Mouse (Mus musculus): ENCODE data around the gene Gm3336. TPM values are rescaled to one million over a fixed set of nuclear protein-coding genes. Genes with fewer than 3 reads are reported as not detected.

Gm3336 gene
- total RNA-seq, 2 experiments from 2014 or later: not detected

DNA sequence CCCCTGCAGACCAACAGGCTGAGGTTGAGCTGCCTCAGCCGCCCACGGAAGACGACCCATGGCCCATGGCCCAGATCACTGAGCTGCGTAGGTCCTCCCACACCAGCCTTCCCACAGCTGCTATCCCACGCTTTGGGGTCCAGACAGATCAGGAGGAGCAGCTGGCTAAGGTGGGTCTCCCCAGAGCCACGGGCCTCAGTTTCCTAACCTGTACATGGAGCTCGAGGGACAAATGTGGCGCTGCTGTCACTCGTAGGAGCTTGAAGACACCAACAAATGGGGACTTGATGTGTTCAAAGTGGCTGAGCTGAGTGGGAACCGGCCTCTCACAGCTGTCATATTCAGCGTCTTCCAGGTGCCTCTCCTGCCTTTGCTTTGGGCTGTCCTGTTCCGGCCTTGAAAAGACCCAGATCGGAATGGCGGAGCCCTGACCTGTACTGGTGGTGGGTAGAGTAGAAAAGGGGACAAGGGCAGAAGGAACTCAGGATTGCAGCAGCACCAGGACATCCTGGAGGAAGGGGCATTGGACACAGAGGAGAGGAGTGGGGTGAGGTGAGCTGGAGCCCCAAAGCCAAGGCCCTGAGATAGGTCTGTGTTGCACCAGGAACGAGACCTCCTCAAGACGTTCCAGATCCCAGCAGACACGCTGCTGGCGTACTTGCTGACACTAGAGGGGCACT lies 29.0 kb downstream of the Gm3336 start:
- no peak for DNase-seq

DNA sequence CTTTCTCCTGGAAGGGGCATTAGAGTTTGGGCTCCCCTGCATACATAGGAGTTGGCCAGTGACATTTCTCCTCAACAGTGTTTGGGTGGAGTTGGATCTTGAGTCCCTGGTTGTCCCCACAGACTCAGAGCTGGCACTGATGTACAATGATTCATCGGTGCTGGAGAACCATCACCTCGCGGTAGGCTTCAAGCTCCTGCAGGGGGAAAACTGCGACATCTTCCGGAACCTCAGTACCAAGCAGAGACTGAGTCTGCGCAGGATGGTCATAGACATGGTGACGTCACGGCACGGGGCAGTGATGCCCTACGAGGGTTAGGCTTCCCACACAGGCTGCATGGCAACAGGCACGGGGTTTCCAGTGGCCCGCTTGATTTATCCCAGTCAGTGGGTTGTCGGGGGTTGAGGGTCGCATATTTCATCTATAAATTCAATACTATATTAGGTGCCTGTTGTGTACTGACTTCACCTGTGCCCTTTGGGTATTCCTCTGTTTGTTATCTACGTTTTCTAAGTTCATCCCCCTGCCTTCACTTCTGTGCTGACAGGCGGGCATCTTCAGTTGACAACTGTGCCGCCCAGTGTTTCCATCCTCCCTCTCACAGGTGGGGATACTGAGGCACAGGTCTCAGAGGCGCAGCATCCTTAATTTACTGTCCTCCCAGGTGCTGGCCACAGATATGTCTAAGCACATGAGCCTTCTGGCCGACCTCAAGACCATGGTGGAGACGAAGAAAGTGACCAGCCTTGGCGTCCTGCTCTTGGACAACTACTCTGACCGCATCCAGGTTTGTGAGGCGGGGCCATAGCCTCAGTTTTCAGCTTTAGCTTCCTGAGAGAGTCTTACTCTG lies 30.1 kb downstream of the Gm3336 start:
- DNase-seq: no peak

DNA sequence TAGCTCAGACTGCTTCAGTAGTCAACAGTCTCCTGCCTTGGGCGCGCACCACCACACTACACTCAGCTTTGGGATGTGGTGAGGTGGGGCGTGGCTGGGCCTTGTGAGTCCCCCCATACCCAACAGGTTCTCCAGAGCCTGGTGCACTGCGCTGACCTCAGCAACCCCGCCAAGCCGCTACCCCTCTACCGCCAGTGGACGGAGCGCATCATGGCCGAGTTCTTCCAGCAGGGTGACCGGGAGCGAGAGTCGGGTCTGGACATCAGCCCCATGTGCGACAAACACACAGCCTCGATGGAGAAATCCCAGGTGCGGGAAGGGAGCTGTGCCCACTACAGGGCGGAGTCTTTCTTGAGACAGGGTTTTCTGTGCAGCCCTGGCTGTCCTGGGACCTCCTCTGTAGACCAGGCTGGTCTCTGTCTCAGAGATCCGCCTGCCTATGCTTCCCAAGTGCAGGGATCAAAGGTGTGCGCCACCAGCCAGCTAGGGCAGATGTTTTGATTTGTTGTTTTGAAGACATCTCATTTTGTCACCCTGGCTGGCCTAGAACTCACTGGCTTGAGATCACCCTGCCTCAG lies 30.8 kb downstream of the Gm3336 start:
- DNase-seq: no peak

DNA sequence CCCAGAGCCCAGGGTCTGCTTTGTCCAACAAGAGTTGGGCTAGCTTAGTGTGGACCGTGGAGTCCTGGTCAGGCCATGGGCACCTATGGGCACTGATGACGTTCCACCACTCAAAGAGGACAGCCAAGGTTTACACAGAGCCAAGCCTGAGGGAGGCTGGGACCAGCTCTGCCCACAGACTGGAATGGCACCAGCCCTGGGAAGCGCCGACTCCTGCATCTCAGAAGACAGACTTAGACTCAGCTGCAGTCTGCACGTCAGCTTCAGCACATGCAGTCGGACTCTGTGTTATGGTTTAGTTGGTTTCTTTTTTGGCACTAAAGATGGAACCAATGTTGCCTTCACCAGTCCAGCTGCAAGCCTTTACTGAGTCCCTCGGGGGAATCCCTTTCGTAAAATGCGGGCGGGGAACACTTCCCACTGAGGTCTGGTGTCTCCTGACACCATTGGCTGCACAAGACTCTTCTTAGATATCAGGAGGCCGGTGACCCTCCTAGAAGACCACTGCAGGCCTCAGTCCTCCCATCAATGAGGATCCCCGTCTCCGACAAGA lies 31.9 kb downstream of the Gm3336 start:
- no peak for DNase-seq

DNA sequence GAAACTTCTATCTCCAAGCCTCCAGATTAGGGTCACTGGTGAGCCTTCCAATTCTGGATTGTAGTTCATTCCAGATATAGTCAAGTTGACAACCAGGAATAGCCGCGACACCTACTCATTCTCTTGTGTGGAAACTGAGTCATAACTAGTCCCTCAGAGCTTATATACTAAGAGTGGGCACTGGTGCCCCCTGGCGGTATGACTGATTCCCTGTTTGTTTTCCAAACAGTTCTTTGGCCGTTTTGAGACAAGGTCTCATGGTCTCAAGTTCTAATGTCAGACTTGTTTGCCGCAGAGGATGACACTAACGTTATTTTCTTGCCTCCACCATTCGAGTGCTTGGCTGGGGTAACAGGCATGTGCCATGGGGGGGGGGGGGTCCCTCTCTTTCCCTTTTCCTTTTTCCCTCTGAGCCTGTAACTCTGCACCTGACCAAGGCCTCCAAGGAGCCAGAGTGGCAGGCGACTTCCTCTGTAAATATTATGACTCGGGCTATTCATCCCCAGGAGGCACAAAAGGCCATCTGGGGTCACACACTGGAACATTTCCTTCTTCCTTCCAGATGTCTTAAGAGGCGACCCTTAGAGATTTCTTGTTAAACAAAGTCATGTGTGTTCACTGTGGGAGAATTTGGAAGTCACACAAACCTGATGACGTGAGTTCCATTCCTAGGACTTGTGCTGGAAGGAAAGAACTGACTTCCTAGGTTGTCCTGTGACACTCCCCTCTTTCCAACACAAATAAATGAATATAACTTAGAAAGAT lies 33.8 kb downstream of the Gm3336 start:
- peak; percentile 83 to 89 for DNase-seq

DNA sequence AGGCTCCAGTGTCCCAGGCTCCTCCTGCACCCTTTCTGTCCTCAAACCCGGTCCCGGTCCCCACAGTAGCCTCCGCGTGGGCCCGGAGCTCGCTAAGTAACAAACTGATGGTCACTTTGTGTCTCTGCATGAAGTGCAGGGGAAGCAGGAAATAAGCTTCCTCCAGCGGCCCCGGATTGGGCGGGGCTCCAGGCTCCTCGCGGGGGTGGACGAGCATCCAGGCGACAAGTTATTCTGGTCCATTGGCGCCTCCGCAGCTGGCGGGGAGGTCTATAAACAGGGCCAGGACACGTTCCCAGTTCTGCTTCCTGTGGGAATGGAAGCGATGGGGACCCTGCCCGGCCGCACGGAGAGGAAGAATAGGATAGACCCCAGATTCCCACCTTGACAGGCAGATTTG lies 34.8 kb downstream of the Gm3336 start:
- peak; percentile 83 to 88 for DNase-seq

DNA sequence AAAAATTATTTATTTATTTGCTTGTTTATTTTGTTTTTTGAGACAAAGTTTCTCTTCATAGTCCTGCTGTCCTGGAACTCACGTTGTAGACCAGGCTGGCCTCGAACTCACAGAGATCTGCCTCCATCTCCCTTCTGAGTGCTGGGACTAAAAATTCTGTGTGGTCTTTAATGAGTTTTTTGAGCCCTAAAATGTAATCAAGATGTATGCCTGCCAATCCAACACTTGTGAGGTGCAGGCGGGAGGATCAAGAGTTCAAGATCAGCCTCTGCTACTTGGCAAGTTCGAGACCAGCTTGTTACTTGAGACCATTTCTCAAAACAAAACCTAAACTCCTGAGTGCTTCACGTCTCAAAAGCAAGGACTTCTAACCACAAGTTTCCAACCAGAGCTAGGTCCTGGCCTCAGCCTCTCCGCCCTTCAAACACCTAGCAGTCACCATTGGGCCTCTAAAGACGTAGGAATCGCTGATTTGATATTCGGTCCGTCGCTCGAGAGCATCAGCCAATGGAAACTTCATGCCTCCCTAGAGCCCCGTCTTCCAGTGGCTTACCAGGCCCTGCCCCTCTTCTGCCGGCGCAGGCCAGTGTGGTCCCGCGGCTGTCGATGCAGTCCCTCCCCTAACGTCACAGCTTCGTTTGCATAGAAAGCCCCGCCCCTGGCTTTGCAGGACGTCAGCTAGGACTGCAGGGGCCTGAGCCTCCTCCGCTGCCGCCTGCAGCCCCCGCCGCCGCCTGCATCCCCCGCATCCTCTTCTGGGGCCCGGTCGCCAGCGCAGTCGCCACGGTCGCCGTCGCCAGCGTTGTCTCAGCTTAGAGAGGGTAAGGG lies 35.9 kb downstream of the Gm3336 start, which contains the start of gene Rab3a:
TSS of gene Rab3a (plus strand) at position 637 of the 828 bp plus-strand sequence.
- peak; percentile 97 to 98 for DNase-seq

DNA sequence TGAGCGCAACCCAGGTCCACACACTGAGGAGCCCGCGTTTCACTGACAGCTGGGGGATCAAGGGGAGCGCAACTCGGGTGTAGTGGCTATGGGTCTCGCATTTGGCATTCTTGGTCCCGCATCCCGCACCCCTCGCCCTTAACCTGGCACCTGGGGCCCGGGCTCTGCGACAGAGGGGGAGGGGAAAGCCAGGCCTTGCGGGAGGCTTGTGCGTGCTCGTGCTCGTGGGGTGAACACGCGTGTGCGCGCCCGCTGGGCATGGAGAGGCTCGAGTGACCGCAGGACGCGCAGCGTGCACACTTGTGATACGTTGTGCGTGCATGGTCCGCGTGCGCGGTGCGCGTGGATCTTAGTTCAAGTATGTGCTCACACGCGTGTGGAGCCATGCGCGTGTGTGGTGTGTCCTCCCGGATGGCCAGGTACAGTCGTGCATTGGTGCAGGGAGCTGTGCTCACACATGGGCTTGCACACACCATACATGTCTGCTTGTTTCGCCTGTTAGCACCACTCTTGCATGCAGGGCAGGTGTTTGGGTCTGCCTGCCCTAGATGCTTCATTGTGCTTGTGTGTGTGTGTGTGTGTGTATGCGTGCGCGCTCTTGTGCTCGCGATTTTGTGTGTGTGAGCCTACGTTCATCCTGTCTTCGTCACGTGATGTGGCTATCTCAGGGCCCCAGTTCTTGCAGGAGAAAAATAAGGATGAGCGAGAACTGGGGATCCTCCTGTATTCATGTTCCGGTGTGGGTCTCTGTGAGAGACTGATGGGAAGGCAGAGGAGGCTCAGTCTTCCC lies 36.7 kb downstream of the Gm3336 start:
- peak; percentile 68 to 81 for DNase-seq

DNA sequence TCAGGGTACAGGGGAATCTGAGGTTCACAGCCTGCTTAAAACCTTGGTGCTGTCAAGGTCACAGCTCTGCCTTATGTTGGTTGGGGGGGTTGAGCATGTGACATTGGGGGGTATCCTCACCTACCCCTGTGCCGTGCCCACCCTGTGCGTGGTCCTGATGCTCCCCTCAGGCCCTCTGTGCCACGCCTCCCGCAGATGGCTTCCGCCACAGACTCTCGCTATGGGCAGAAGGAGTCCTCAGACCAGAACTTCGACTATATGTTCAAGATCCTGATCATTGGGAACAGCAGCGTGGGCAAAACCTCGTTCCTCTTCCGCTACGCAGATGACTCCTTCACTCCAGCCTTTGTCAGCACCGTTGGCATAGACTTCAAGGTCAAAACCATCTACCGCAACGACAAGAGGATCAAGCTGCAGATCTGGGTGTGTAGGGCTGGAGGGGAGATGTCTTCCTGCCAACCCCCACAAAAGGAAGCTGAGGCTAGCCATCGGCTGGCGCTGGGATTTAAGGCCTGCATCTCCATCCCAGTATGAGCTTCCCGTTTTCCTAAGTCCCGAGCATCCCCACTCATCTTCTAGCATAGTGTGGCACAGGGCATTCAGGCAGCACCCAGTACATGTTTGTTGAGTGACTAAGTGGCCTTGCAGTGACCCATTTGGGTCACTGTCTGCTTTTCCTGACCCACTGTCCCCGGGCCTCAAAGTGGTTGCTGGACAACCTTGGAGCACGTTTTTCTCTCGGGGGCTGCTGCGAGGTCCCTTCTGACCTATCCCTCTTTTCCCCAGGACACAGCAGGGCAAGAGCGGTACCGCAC lies 37.5 kb downstream of the Gm3336 start:
- DNase-seq: peak in 1 of 2 experiments; percentile 55

DNA sequence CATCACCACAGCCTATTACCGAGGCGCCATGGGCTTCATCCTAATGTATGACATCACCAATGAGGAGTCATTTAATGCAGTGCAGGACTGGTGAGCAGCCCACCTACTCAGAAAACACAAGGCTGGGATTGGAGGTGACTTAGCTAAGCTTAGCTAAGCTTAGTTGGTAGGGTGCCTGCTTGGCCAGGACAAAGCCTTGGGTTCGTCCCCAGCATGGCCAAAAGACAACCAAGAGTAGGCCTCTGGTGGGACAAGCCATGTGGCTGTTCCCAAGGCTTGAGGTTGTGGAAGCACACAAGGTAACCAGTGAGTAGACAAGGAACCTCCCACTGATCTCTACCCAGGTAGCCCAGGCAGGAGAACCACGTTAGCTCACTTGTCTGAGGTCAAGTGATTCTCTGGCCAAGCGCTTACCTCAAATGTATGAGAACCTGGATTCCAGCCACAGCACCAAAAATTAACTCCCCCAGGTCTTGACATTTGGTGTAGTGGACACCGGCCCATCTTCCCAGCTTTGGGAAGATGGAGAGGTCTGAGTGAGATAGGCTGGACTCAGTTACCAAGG lies 38.2 kb downstream of the Gm3336 start:
- no peak for DNase-seq

DNA sequence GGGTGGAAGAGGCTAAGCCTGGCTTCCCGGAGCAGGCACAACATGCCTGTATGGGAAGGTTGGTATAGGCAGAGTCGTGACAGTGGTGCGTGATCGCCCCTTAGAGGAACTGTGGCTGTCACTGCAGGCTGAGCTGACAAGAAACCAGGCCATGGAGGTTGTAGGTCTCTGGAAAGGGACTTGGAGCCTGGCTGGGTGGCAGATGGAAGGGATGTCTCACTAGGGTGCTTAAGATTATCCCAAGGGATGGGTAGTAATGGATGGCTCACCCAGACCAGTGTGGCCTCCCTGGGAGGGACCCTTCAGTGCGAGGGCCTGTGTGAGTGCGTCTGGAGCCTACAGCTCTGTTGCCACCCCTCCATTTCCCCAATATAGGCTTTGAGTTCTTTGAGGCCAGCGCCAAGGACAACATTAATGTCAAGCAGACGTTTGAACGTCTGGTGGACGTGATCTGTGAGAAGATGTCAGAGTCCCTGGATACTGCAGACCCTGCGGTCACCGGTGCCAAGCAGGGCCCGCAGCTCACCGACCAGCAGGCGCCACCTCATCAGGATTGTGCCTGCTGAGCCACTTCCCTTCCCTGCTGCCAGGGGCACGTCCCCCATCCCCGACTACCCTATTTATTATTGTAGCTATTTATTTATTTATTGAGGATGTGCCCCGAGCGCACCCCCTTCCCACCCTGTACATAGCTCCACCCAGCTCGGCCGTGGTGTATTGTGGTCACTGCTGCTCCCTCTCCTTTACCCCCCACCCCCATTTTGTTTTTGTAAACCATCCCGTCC lies 39.4 kb downstream of the Gm3336 start:
- peak; percentile 49 to 53 for DNase-seq

DNA sequence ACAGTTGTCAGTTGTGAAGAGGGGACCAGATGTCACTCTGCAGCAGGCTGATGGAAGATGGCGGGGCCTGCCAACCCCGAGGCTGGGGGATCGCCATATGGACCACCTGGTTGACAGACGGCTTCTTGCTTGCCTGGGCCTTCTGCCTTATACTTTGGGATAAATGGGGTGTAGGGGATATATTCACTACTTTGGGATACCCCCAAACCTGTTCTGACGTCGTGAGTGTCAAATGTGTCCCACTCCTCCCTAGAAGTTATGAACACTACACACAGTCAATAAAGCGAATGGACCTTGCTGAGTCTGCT lies 39.9 kb downstream of the Gm3336 start:
- no peak for DNase-seq

DNA sequence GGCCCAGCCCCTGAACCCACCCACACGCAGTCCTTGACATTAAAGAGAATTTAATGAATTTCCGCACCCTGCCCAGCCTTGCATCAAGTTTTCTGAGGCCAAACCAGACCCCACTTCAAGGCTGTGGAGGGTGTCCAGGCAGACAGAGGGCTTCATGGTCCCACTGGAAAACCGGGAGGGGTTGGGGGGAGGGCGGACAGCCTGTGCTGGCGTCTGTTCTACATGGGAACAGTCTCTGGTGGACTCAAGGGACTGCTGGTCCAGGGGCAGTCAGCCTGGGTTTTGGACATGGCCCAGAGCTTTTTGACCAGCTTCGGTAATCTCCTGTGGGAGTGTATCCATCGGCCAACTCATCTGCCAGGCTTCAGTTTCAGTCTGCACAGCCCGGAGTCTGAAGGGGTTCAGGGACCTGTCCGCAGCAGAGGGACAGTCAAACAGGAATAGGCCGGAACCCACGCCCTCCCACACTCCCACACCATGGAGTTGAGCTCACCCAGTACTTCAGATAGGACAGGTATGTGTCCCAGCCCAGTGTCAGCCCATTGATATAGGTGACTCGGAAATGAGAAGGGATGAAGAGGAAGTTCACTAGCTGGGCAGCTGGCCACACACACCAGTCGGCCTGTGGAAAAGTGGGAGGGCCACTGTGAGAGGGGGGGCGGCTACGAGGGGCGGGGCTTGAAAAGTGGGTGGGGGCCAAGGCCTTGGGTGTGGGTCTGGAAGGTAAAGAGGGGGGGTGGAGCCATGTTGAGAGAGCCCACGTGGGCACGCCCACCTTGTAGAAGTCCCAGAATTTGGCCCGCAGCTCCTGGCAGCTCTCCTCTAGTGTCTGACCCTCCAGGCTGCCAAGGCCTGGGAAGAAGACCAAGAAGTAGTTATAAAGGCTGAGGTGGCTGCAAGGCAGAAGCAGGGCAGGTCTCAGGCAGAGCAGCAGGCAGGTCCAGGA lies 40.5 kb downstream of the Gm3336 start:
- DNase-seq: peak; percentile 81 to 82

DNA sequence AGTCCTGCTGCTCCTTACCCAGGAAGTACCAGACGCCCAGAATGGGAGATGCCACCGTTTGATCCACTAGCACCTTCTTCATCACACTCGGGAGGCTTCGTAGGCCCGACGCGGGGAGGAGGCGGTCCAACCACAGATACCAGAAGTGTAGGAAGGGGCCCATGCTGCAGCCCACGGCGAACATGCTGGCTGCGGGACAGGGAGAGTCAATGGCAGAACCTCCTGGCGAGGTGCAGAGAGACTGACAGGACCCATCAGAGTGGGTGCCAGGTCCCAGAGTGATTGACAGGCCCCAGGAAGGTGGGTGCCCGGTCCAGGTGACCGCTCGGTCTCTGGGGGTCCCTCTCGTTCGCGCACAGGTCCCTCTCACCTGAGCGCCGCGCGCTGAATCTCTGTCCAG lies 42.0 kb downstream of the Gm3336 start:
- DNase-seq: peak in 1 of 2 experiments; percentile 45

DNA sequence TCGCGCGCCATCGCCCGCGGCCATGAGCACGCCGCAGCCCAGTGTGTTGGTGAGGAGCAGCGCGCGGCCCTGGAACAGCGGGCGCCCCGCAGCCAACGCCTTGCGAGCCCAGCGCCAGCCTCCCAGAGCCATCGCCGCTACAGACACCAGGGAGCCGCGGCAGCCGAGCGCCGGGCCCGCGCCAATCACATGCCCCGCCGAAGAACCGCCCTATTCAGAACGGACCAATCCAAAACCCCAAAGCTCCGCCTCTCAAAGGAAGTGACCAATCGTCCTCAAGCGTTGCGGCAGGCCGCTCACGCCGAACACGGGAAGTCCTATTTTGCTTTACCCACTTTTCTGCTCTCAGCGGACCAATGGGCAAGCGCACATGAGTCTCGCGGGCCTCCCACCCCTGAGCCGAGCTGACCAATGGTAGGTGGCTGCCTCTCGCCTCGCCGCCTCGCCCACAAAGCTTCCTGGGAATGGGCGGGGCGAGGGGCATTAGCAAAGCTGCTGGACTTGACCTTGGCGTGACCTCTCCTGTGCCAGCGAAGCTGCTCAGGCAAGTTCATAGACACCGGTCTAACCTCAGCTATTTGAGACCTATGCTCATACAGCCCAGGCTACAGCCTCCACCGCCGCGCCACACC lies 42.5 kb downstream of the Gm3336 start, which contains the start of gene Mpv17l2:
TSS of gene Mpv17l2 (minus strand) at position 172 of the 632 bp plus-strand sequence.
- DNase-seq: peak; percentile 94 to 96

DNA sequence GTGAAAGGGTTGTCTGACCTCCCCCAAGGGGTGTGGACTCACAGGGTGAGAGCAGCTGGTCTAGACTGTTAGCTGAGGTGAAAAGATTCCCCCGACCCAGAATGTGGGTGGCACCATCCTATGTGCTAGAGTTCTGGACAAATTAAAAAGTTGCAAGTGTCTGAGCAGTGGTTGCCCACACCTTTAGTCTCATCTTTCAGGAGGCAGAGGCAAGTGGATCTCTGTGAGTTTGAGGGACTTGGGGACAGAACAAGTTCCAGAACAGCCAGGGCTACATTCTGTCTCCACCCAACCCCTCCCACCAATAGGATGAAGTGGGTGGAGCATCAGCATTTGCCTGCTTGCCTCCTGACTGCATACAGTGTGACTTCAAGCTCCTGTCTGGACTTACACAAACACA lies 43.8 kb downstream of the Gm3336 start:
- DNase-seq: peak in 1 of 2 experiments; percentile 6

All from adrenal gland, postnatal 36 days (tissue).